In the genomic region with DNA sequence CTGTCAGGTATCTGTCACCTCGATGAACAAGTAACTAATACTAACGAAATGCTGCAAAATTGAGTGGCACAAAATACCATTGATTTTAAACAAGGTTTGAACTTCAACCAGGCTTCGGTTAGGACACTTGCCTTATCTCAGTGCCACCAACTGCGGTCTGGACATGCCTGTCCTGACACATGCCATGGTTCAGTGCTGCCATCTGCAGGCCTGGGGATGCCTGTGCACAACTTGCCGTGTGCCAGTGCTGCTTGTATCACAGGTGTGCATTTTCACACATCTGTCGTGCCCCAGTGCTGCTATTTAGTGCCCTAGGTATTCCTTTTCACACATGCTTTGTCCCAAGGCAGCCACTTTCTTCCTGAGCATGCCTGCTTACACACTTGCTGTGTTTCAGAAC, we compare ENCODE assay signal across 7 mouse cellular contexts.
DNase-seq lines count a peak whose midpoint lies in the region; ATAC-seq and TF ChIP-seq lines count a peak whose summit lies in the region.

No protein-coding gene starts in this region.

- TF ChIP-seq CTCF in liver, adult 2 months (IDR thresholded peaks at IDR 0.05; ENCODE audit: low read depth, low read length): peak; percentile 78

- no peak overlapping the region for H3K27ac ChIP-seq in liver, adult 2 months (replicated peaks; ENCODE audit: insufficient read depth, low read depth, low read length)
- no peak overlapping the region for H3K27ac ChIP-seq in liver, embryonic 11.5 days (ENCODE audit: low read depth, low read length)

- no peaks in the 10 kb centered on the region for H3K9me3 ChIP-seq in liver, embryonic 11.5 days (ENCODE audit: control insufficient read depth, low read length)

- TF ChIP-seq POLR2A in liver, adult 2 months (IDR thresholded peaks at IDR 0.05; ENCODE audit: extremely low read depth, insufficient read depth, low read length): no peak

- H3K79me2 ChIP-seq in liver, adult 2 months (ENCODE audit: control insufficient read depth, insufficient read depth, low read length): no peaks in the 10 kb centered on the region

- H3K36me3 ChIP-seq in liver, adult 2 months (ENCODE audit: control insufficient read depth, insufficient read depth, low read length): no peaks in the 10 kb centered on the region
- H3K36me3 ChIP-seq in liver, embryonic 11.5 days (ENCODE audit: control insufficient read depth, insufficient read depth, low read length): no peaks in the 10 kb centered on the region

- ATAC-seq in liver, embryonic 11.5 days (replicated peaks; ENCODE audit: low FRiP score): no peak

- DNase-seq in liver, adult 2 months (ENCODE audit: extremely low read depth, low read depth, low spot score): peak; percentile 22
- no peak for DNase-seq in liver, embryonic 11.5 days (ENCODE audit: low spot score)
- peak; percentile 13 for DNase-seq in adrenal gland, postnatal 10 days
- peak; percentile 42 for DNase-seq in embryo, embryonic 11 days
- DNase-seq in retina, postnatal 1 day: peak; percentile 27
- no peak for DNase-seq in left cerebral cortex, adult 9 months (ENCODE audit: low spot score in 2 of 2)
- DNase-seq in left cerebral cortex, adult 11 months (ENCODE audit: low spot score): no peak

- no peaks in the 10 kb centered on the region for H3K4me1 ChIP-seq in liver, adult 2 months (ENCODE audit: control insufficient read depth, insufficient read depth, low read length)
- H3K4me1 ChIP-seq in liver, embryonic 11.5 days (replicated peaks; ENCODE audit: control insufficient read depth, insufficient read depth, low read length): no peaks in the 10 kb centered on the region

- no peak overlapping the region for H3K4me3 ChIP-seq in liver, adult 2 months (ENCODE audit: insufficient read depth, low read depth, low read length)
- no peak overlapping the region for H3K4me3 ChIP-seq in liver, embryonic 11.5 days (ENCODE audit: low read depth, low read length)

- no peak overlapping the region for H3K9ac ChIP-seq in liver, adult 2 months (ENCODE audit: low read depth, low read length)
- no peak overlapping the region for H3K9ac ChIP-seq in liver, embryonic 11.5 days (ENCODE audit: low read depth, low read length)

- 54% methylated on average over 6 of the region's 6 CpGs for WGBS in liver, adult 2 months
- 57% methylated on average over 6 of the region's 6 CpGs for WGBS in liver, embryonic 11.5 days

- no peaks in the 10 kb centered on the region for H3K27me3 ChIP-seq in liver, adult 2 months (ENCODE audit: control insufficient read depth, insufficient read depth, low read length)
- H3K27me3 ChIP-seq in liver, embryonic 11.5 days (replicated peaks; ENCODE audit: control insufficient read depth, insufficient read depth, low read length): no peaks in the 10 kb centered on the region

- no peak overlapping the region for H3K4me2 ChIP-seq in liver, embryonic 11.5 days

Comparison
In these comparisons a context has a peak if more than half of its experiments do, and no peak if none do; other contexts are left out.
1. DNase-seq: peak in liver, adult 2 months (single experiment), adrenal gland, postnatal 10 days (single experiment), embryo, embryonic 11 days (single experiment) and retina, postnatal 1 day (single experiment); none in liver, embryonic 11.5 days (single experiment), left cerebral cortex, adult 9 months (0 of 2) and left cerebral cortex, adult 11 months (single experiment).